Mouse (Mus musculus): Measurements from ENCODE around the gene Ankdd1a.

- TF ChIP-seq CTCF (IDR thresholded peaks at IDR 0.05; ENCODE audit: insufficient read depth, low read depth, low read length) (no peak), POLR2A (IDR thresholded peaks at IDR 0.05; ENCODE audit: insufficient read depth, low read depth, low read length) (no peak)
Measured at GRCm38 (mm10) chr9:65545635-65546412, 25.8 kb upstream of the Ankdd1a start.
